Mouse (Mus musculus): ENCODE data around the gene Ston1. TPM values are rescaled to one million over a fixed set of nuclear protein-coding genes. Genes with fewer than 3 reads are reported as not detected.
A peak's percentile ranks its signal among the peaks of the same experiment; 100 is the strongest.

The Ston1 gene
- polyA plus RNA-seq, 1 experiment = 43.1 TPM

DNA sequence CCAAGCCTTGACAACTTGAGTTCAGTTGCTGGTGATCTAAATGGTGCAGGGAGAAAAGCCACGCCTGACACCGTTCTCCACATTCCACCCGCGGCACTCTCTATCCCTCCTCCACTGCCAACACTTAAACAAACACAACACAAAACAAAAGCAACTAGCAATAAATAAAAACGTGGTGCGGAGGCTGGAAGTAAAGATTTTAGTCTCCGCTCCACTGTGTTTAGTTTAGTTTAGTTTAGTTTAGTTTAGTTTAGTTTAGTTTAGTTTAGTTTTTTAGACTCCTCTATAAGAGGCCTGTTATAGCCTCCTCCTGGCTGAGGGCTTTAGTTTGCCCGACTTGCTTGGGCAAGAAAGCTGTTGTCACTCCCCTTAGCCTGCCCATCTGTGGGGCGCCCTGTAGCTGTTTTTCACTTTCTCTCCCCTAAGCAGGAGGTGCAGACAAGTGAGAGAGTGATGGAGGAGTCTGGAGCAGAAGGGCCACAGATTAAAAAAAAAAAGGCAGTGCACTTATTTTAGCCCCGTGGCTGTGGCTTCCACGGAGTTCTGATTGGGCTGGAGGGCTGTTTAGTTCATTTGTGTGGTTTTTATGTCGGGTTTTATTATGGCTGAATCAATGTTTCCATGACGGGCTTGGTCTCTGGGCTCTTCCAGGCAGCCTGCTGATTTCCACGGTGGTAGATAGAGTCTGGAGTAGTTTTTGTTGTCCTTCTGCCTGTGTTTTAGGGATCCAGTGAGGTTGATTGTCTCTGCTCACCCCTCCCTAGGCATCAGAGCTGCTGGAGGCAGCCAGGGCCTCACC lies 1.3 kb downstream of the Ston1 start:
- Histone ChIP-seq H3K4me3 (replicated peaks; ENCODE audit: extremely low read depth, low read depth, low read length) (peak overlapping the region; percentile 38), H3K4me1 (ENCODE audit: control insufficient read depth, insufficient read depth, low read length) (peaks cover 18% of the 10 kb centered on the region)
- WGBS = 11% methylated on average over 14 of the region's 14 CpGs
- TF ChIP-seq POLR2A (IDR thresholded peaks at IDR 0.05; ENCODE audit: borderline replicate concordance, extremely low read depth, low read depth, low read length) = no peak; the same call in 1 of the 2 replicates
- TF ChIP-seq CTCF (IDR thresholded peaks at IDR 0.05; ENCODE audit: insufficient read depth, low read length) = no peak
- no peak for DNase-seq

DNA sequence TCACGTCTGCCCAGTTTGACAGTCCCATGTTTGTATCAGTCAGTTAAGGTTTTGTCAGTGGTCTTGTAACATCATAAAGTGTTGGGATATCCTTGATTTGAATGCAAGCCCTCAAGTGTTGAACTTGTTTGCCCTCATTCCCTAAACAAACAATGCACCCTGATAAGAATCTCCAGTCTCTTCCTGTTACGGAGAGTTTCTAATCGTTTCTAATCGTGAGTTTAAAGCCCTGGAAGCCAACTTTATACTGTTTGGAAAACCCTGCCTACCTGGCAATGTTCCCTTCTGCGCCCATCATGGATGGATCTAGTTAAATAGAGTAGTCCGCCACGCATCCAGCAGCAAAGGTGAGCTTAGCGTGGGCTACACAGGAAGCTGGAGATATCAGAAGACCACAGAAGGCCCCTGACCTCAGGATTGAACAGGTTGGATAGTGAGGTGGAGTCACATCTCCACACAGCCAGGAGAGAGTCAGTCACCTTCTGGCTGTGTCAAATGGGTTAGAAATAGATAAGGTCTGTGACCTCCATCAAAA lies 3.1 kb downstream of the Ston1 start:
- Histone ChIP-seq H3K4me3 (replicated peaks; ENCODE audit: extremely low read depth, low read depth, low read length) (peak overlapping the region; percentile 3), H3K4me1 (ENCODE audit: control insufficient read depth, insufficient read depth, low read length) (peaks cover 18% of the 10 kb centered on the region)
- TF ChIP-seq POLR2A (IDR thresholded peaks at IDR 0.05; ENCODE audit: borderline replicate concordance, extremely low read depth, low read depth, low read length) = no peak
- TF ChIP-seq CTCF (IDR thresholded peaks at IDR 0.05; ENCODE audit: insufficient read depth, low read length) = no peak
- WGBS = 30% methylated on average over 8 of the region's 8 CpGs
- no peak for DNase-seq

DNA sequence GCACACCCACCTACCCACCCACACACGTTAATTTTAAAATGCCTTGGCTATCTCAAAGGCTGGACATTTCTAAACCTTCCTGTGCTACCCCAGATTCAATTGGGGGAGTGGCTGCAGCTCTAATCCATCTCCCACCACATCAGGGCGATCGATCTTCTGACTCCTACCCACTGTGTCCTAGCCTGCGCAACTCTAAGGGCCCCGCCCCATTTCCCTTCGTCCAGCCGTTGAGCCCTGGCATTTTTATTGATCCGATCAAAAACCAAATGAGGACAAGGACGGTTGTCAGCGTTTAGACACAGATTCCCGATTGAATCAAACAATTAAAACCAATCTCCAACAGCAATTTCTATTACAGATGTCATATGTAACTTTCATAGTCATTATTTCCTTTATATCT lies 6.5 kb downstream of the Ston1 start:
- WGBS = 86% methylated on average over 11 of the region's 11 CpGs

GRCm38 (mm10) chr17:88606056-88606455 lies 8.6 kb downstream of the Ston1 start:
- Histone ChIP-seq H3K4me1 (ENCODE audit: control insufficient read depth, insufficient read depth, low read length) (peaks cover 12% of the 10 kb centered on the region), H3K4me3 (replicated peaks; ENCODE audit: extremely low read depth, low read depth, low read length) (no peak overlapping the region)
- no peak for TF ChIP-seq POLR2A (IDR thresholded peaks at IDR 0.05; ENCODE audit: borderline replicate concordance, extremely low read depth, low read depth, low read length)
- DNase-seq = no peak
- WGBS = 82% methylated on average over 2 of the region's 2 CpGs

More for the DNA sequence above, 6.5 kb downstream of the Ston1 start:
- no peak for DNase-seq
- Histone ChIP-seq H3K4me3 (replicated peaks; ENCODE audit: extremely low read depth, low read depth, low read length) (no peak overlapping the region), H3K4me1 (ENCODE audit: control insufficient read depth, insufficient read depth, low read length) (peaks cover 14% of the 10 kb centered on the region)
- TF ChIP-seq POLR2A (IDR thresholded peaks at IDR 0.05; ENCODE audit: borderline replicate concordance, extremely low read depth, low read depth, low read length) (no peak), CTCF (IDR thresholded peaks at IDR 0.05; ENCODE audit: insufficient read depth, low read length) (no peak)

DNA sequence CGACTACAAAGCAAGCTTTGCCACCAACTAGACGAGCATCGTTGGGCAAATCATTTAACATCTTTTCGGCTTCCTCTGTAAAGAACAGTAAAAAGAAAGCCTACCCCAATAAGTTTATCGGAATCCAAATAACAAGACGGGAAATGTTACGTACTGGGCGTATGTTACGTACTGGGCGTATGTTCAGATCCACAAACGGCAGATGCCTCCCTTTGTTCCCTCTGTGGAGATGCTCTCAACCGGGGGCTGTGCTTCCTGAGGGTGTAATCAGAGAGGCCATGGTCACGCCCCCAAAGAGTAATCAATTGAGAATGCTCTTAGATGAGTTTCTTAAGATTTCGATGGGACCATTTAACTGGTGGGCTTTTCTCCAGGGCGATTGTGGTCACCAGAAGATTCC lies 11.9 kb downstream of the Ston1 start:
- 80% methylated on average over 15 of the region's 15 CpGs for WGBS
- peaks cover 13% of the 10 kb centered on the region for H3K4me1 ChIP-seq (ENCODE audit: control insufficient read depth, insufficient read depth, low read length)
- TF ChIP-seq CTCF (IDR thresholded peaks at IDR 0.05; ENCODE audit: insufficient read depth, low read length) = no peak
- no peak for DNase-seq
- H3K4me3 ChIP-seq (replicated peaks; ENCODE audit: extremely low read depth, low read depth, low read length) = no peak overlapping the region

GRCm38 (mm10) chr17:88611057-88611456 lies 13.6 kb downstream of the Ston1 start:
- no peak for TF ChIP-seq POLR2A (IDR thresholded peaks at IDR 0.05; ENCODE audit: borderline replicate concordance, extremely low read depth, low read depth, low read length)
- no peak for TF ChIP-seq CTCF (IDR thresholded peaks at IDR 0.05; ENCODE audit: insufficient read depth, low read length)
- 56% methylated on average over 2 of the region's 2 CpGs for WGBS
- Histone ChIP-seq H3K4me1 (ENCODE audit: control insufficient read depth, insufficient read depth, low read length) (peaks cover 13% of the 10 kb centered on the region), H3K4me3 (replicated peaks; ENCODE audit: extremely low read depth, low read depth, low read length) (no peak overlapping the region)
- no peak for DNase-seq

GRCm38 (mm10) chr17:88613172-88613571 lies 15.7 kb downstream of the Ston1 start:
- DNase-seq = no peak
- no peak overlapping the region for H3K4me3 ChIP-seq (replicated peaks; ENCODE audit: extremely low read depth, low read depth, low read length)
- WGBS = 59% methylated on average over 6 of the region's 6 CpGs
- TF ChIP-seq POLR2A (IDR thresholded peaks at IDR 0.05; ENCODE audit: borderline replicate concordance, extremely low read depth, low read depth, low read length) (no peak), CTCF (IDR thresholded peaks at IDR 0.05; ENCODE audit: insufficient read depth, low read length) (no peak)
- peaks cover 13% of the 10 kb centered on the region for H3K4me1 ChIP-seq (ENCODE audit: control insufficient read depth, insufficient read depth, low read length)

- no peak for DNase-seq
- Histone ChIP-seq H3K4me3 (replicated peaks; ENCODE audit: extremely low read depth, low read depth, low read length) (no peak overlapping the region), H3K4me1 (ENCODE audit: control insufficient read depth, insufficient read depth, low read length) (peaks cover 13% of the 10 kb centered on the region)
- 87% methylated on average over 3 of the region's 3 CpGs for WGBS
- TF ChIP-seq POLR2A (IDR thresholded peaks at IDR 0.05; ENCODE audit: borderline replicate concordance, extremely low read depth, low read depth, low read length) (no peak), CTCF (IDR thresholded peaks at IDR 0.05; ENCODE audit: insufficient read depth, low read length) (no peak)
Observed at GRCm38 (mm10) chr17:88613721-88614120, 16.2 kb downstream of the Ston1 start.

GRCm38 (mm10) chr17:88614234-88614633 lies 16.8 kb downstream of the Ston1 start:
- TF ChIP-seq POLR2A (IDR thresholded peaks at IDR 0.05; ENCODE audit: borderline replicate concordance, extremely low read depth, low read depth, low read length) (no peak), CTCF (IDR thresholded peaks at IDR 0.05; ENCODE audit: insufficient read depth, low read length) (no peak)
- no peak overlapping the region for H3K4me3 ChIP-seq (replicated peaks; ENCODE audit: extremely low read depth, low read depth, low read length)

GRCm38 (mm10) chr17:88614733-88615132 lies 17.2 kb downstream of the Ston1 start:
- no peak overlapping the region for H3K4me3 ChIP-seq (replicated peaks; ENCODE audit: extremely low read depth, low read depth, low read length)
- 79% methylated on average over 1 of the region's 1 CpGs for WGBS
- H3K4me1 ChIP-seq (ENCODE audit: control insufficient read depth, insufficient read depth, low read length) = peaks cover 13% of the 10 kb centered on the region
- no peak for DNase-seq
- no peak for TF ChIP-seq POLR2A (IDR thresholded peaks at IDR 0.05; ENCODE audit: borderline replicate concordance, extremely low read depth, low read depth, low read length)
- TF ChIP-seq CTCF (IDR thresholded peaks at IDR 0.05; ENCODE audit: insufficient read depth, low read length) = no peak

More at GRCm38 (mm10) chr17:88614234-88614633, 16.8 kb downstream of the Ston1 start:
- H3K4me1 ChIP-seq (ENCODE audit: control insufficient read depth, insufficient read depth, low read length) = peaks cover 13% of the 10 kb centered on the region
- no peak for DNase-seq
- 29% methylated on average over 3 of the region's 3 CpGs for WGBS

Data from lung, adult 2 months (tissue).